Mouse (Mus musculus): ENCODE measurements at regions not wholly inside any gene's neighbourhood (a gene's known extent, or its start where the extent isn't known, plus 50 kb on each side); places are given as distances from the start of the nearest gene placed in this dataset.

- WGBS, result 54% methylated on average over 8 of the region's 8 CpGs
- H3K4me2 ChIP-seq (replicated peaks; ENCODE audit: low read depth, low read length), result no peak overlapping the region
- peaks cover 2% of the 10 kb centered on the region; the same call in 1 of the 2 replicates for H3K9me3 ChIP-seq (ENCODE audit: low read length)
- H3K9ac ChIP-seq (replicated peaks; ENCODE audit: low read length), result no peak overlapping the region
- no peak overlapping the region for H3K27ac ChIP-seq (ENCODE audit: low read length)
- no peaks in the 10 kb centered on the region for H3K27me3 ChIP-seq (ENCODE audit: insufficient read depth, low read length)
- ATAC-seq (ENCODE audit: low FRiP score, low TSS enrichment), result no peak
- H3K36me3 ChIP-seq (ENCODE audit: insufficient read depth, low read length), result no peaks in the 10 kb centered on the region
- H3K4me3 ChIP-seq (ENCODE audit: low read length), result no peak overlapping the region
- no peaks in the 10 kb centered on the region for H3K4me1 ChIP-seq (ENCODE audit: insufficient read depth, low read length)
Measured at GRCm38 (mm10) chr1:186399762-186400161, 282.7 kb upstream of the Lyplal1 start.

GRCm38 (mm10) chr1:186393005-186393404 lies 275.9 kb upstream of the Lyplal1 start:
- Histone ChIP-seq H3K27ac (ENCODE audit: low read length) (no peak overlapping the region), H3K27me3 (ENCODE audit: insufficient read depth, low read length) (no peaks in the 10 kb centered on the region), H3K4me3 (ENCODE audit: low read length) (no peak overlapping the region), H3K36me3 (ENCODE audit: insufficient read depth, low read length) (no peaks in the 10 kb centered on the region), H3K9me3 (ENCODE audit: low read length) (peaks cover 2% of the 10 kb centered on the region; the same call in 1 of the 2 replicates), H3K4me2 (replicated peaks; ENCODE audit: low read depth, low read length) (no peak overlapping the region), H3K4me1 (ENCODE audit: insufficient read depth, low read length) (no peaks in the 10 kb centered on the region), H3K9ac (replicated peaks; ENCODE audit: low read length) (no peak overlapping the region)
- 51% methylated on average over 5 of the region's 5 CpGs for WGBS
- ATAC-seq (ENCODE audit: low FRiP score, low TSS enrichment), result no peak

- Histone ChIP-seq H3K4me2 (replicated peaks; ENCODE audit: low read depth, low read length) (no peak overlapping the region), H3K4me3 (ENCODE audit: low read length) (no peak overlapping the region), H3K27me3 (ENCODE audit: insufficient read depth, low read length) (no peaks in the 10 kb centered on the region), H3K27ac (ENCODE audit: low read length) (no peak overlapping the region), H3K36me3 (ENCODE audit: insufficient read depth, low read length) (no peaks in the 10 kb centered on the region), H3K9me3 (ENCODE audit: low read length) (no peaks in the 10 kb centered on the region), H3K4me1 (ENCODE audit: insufficient read depth, low read length) (no peaks in the 10 kb centered on the region), H3K9ac (replicated peaks; ENCODE audit: low read length) (no peak overlapping the region)
- 75% methylated on average over 4 of the region's 4 CpGs for WGBS
- no peak for ATAC-seq (ENCODE audit: low FRiP score, low TSS enrichment)
Measured at GRCm38 (mm10) chr1:186384440-186384839, 267.3 kb upstream of the Lyplal1 start.

GRCm38 (mm10) chr1:186383453-186383852 lies 266.3 kb upstream of the Lyplal1 start:
- H3K36me3 ChIP-seq (ENCODE audit: insufficient read depth, low read length), result no peaks in the 10 kb centered on the region
- H3K27ac ChIP-seq (ENCODE audit: low read length), result no peak overlapping the region
- no peak for ATAC-seq (ENCODE audit: low FRiP score, low TSS enrichment)
- no peaks in the 10 kb centered on the region for H3K9me3 ChIP-seq (ENCODE audit: low read length)
- H3K4me1 ChIP-seq (ENCODE audit: insufficient read depth, low read length), result no peaks in the 10 kb centered on the region
- H3K4me3 ChIP-seq (ENCODE audit: low read length), result no peak overlapping the region
- no peak overlapping the region for H3K9ac ChIP-seq (replicated peaks; ENCODE audit: low read length)
- 73% methylated on average over 2 of the region's 2 CpGs for WGBS
- no peaks in the 10 kb centered on the region for H3K27me3 ChIP-seq (ENCODE audit: insufficient read depth, low read length)
- H3K4me2 ChIP-seq (replicated peaks; ENCODE audit: low read depth, low read length), result no peak overlapping the region

- no peak overlapping the region for H3K9ac ChIP-seq (replicated peaks; ENCODE audit: low read length)
- H3K9me3 ChIP-seq (ENCODE audit: low read length), result no peaks in the 10 kb centered on the region
- no peaks in the 10 kb centered on the region for H3K27me3 ChIP-seq (ENCODE audit: insufficient read depth, low read length)
- no peak overlapping the region for H3K4me2 ChIP-seq (replicated peaks; ENCODE audit: low read depth, low read length)
- H3K27ac ChIP-seq (ENCODE audit: low read length), result no peak overlapping the region
- no peaks in the 10 kb centered on the region for H3K36me3 ChIP-seq (ENCODE audit: insufficient read depth, low read length)
- H3K4me3 ChIP-seq (ENCODE audit: low read length), result no peak overlapping the region
- 77% methylated on average over 3 of the region's 3 CpGs for WGBS
- no peaks in the 10 kb centered on the region for H3K4me1 ChIP-seq (ENCODE audit: insufficient read depth, low read length)
- no peak for ATAC-seq (ENCODE audit: low FRiP score, low TSS enrichment)
Measured at GRCm38 (mm10) chr1:186383006-186383405, 265.9 kb upstream of the Lyplal1 start.

- H3K36me3 ChIP-seq (ENCODE audit: insufficient read depth, low read length), result no peaks in the 10 kb centered on the region
- H3K9ac ChIP-seq (replicated peaks; ENCODE audit: low read length), result no peak overlapping the region
- H3K4me1 ChIP-seq (ENCODE audit: insufficient read depth, low read length), result no peaks in the 10 kb centered on the region
- no peak for ATAC-seq (ENCODE audit: low FRiP score, low TSS enrichment)
- H3K27ac ChIP-seq (ENCODE audit: low read length), result no peak overlapping the region
- WGBS, result 59% methylated on average over 10 of the region's 10 CpGs
- H3K4me3 ChIP-seq (ENCODE audit: low read length), result no peak overlapping the region
- no peak overlapping the region for H3K4me2 ChIP-seq (replicated peaks; ENCODE audit: low read depth, low read length)
- H3K9me3 ChIP-seq (ENCODE audit: low read length), result no peaks in the 10 kb centered on the region
- H3K27me3 ChIP-seq (ENCODE audit: insufficient read depth, low read length), result no peaks in the 10 kb centered on the region
Measured at GRCm38 (mm10) chr1:186379938-186380847, 263.1 kb upstream of the Lyplal1 start.

GRCm38 (mm10) chr1:186376906-186377623 lies 260.0 kb upstream of the Lyplal1 start:
- Histone ChIP-seq H3K4me1 (ENCODE audit: insufficient read depth, low read length) (no peaks in the 10 kb centered on the region), H3K27me3 (ENCODE audit: insufficient read depth, low read length) (no peaks in the 10 kb centered on the region), H3K9me3 (ENCODE audit: low read length) (no peaks in the 10 kb centered on the region), H3K27ac (ENCODE audit: low read length) (no peak overlapping the region), H3K9ac (replicated peaks; ENCODE audit: low read length) (no peak overlapping the region), H3K4me3 (ENCODE audit: low read length) (no peak overlapping the region), H3K36me3 (ENCODE audit: insufficient read depth, low read length) (no peaks in the 10 kb centered on the region), H3K4me2 (replicated peaks; ENCODE audit: low read depth, low read length) (no peak overlapping the region)
- WGBS, result 85% methylated on average over 9 of the region's 9 CpGs
- ATAC-seq (ENCODE audit: low FRiP score, low TSS enrichment), result no peak

GRCm38 (mm10) chr1:186374009-186374649 lies 257.0 kb upstream of the Lyplal1 start:
- Histone ChIP-seq H3K4me1 (ENCODE audit: insufficient read depth, low read length) (no peaks in the 10 kb centered on the region), H3K4me2 (replicated peaks; ENCODE audit: low read depth, low read length) (no peak overlapping the region), H3K36me3 (ENCODE audit: insufficient read depth, low read length) (no peaks in the 10 kb centered on the region), H3K9me3 (ENCODE audit: low read length) (peaks cover 3% of the 10 kb centered on the region; the same call in 1 of the 2 replicates), H3K9ac (replicated peaks; ENCODE audit: low read length) (no peak overlapping the region), H3K27me3 (ENCODE audit: insufficient read depth, low read length) (no peaks in the 10 kb centered on the region), H3K27ac (ENCODE audit: low read length) (no peak overlapping the region), H3K4me3 (ENCODE audit: low read length) (no peak overlapping the region)
- WGBS, result 56% methylated on average over 9 of the region's 9 CpGs
- no peak for ATAC-seq (ENCODE audit: low FRiP score, low TSS enrichment)

- Histone ChIP-seq H3K27me3 (ENCODE audit: insufficient read depth, low read length) (no peaks in the 10 kb centered on the region), H3K27ac (ENCODE audit: low read length) (no peak overlapping the region), H3K36me3 (ENCODE audit: insufficient read depth, low read length) (no peaks in the 10 kb centered on the region), H3K9me3 (ENCODE audit: low read length) (peaks cover 3% of the 10 kb centered on the region; the same call in 1 of the 2 replicates), H3K4me2 (replicated peaks; ENCODE audit: low read depth, low read length) (no peak overlapping the region), H3K9ac (replicated peaks; ENCODE audit: low read length) (no peak overlapping the region), H3K4me3 (ENCODE audit: low read length) (no peak overlapping the region), H3K4me1 (ENCODE audit: insufficient read depth, low read length) (no peaks in the 10 kb centered on the region)
- no peak for ATAC-seq (ENCODE audit: low FRiP score, low TSS enrichment)
- 43% methylated on average over 4 of the region's 4 CpGs for WGBS
Measured at GRCm38 (mm10) chr1:186373386-186373785, 256.3 kb upstream of the Lyplal1 start.
